Mouse (Mus musculus) retina, embryonic 14.5 days (tissue): ENCODE data around the gene Hspa12a.

Experiments used
- DNase-seq: peaks from one replicate; pipeline ENCODE4 v3.0.0-alpha.2; 2015; ENCODE audit warnings: low spot score

Gene Hspa12a

DNA sequence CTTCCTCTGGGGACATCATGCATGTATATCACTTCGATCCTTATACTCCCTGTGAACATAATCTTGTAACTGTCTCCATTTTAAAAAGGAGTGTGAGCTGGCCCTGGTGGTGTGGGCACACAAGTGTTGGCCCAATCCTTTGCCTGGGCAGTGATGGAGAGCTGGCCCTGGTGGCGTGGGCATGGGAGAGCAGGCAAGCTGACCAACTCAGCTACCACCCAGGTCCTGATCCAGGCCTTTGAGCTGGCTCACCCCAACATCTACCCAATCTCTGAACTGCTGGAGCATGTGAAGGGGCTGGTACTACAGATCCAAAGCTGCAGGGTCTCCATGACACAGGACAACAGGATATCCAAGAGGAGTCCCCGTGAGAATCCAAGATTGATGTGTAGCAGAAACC, 120.2 kb downstream of the Hspa12a start:
- DNase-seq: no peak

DNA sequence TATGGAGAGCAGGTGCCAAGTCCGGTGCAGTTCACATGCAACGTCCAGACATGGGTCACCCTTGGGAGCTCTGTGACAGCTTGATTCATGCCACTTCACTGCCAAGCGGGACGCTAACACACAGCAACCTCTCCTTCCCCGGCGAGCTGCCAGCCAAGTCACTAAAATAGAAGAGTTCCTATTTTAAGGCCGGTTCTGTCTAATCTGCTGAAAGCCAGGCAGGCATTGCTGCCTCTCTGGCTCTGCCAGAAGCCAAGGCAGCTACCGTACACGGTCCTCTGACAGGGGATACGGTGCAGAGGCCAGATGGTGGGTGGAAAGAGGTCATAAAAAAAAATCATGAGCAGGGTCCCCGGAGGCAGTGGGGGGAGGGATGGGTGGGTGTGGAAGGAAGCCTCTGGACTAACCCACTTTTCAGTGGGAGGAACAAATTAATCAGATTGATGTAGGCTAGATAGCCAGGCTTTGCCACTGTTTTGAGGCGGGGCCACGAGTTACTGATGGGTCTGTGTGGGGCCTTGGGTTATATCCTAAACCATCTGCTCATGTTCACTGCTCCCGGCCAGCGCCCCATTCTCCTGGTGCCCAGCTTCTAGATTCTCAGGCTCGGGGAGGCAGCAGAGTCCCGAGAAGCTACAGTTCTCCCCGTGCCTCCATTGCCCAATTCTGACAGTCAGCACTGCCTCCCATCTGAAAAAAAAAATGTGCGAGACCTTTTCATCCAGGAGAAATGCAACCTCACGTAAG, 120.8 kb downstream of the Hspa12a start:
- peak; percentile 75 for DNase-seq

DNA sequence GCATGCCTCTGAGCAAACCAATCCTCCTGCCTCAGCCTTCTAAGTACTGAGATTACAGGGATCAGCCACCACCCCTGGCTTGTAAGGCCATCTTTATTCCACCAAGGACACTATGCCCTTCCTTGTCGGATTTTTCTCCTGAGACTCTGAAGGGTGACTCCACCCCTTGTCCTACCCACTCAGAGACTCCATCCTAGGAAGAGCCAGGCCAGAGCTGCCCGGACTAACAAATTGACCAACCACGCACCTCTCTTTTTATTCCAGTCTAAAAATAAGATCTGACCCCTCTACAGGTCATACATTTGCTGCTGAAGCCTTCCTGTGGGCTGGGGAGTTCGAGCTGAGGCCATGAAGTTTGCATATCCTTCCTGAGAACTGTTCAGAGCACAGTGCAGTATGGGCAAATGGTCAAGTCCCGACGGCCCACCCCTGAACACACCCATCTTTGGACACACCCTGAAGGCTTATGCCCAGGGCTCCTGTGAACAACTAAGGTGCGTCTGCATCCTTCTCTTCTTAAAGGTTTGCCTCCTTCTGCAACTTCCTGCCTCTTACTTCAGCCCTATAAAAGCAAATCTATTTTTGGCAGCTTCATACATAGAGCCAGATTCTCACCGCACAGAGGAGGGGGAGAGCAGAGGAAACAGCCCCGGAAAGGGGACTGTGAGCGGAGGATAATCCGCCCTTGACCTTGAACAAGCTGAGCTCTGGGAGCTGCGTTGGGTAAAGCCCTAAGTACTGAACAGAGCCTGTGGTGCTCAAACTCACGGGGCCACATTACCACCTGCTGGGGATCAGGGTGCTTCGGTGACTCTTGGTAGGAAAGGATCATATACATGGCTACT, 124.7 kb downstream of the Hspa12a start:
- no peak for DNase-seq

DNA sequence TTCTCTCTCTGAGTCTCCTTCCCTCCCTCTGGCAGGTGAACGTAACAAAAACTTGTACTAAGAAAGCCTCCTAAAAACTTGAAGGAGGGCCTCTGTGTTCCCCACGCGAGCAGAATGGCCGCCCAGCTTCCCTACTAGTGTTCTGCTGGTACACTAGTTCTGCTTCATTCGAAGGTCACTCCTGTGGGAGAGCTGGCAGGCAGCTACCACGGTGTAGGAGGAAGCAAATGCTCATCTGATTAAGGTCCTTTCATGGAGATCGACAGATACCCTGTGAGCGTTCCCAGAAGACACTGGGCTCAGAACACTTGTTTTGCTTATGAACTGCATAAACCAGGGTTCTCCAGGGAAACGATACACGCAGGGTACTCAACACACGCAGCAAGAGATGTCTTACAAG, 126.1 kb downstream of the Hspa12a start:
- no peak for DNase-seq

DNA sequence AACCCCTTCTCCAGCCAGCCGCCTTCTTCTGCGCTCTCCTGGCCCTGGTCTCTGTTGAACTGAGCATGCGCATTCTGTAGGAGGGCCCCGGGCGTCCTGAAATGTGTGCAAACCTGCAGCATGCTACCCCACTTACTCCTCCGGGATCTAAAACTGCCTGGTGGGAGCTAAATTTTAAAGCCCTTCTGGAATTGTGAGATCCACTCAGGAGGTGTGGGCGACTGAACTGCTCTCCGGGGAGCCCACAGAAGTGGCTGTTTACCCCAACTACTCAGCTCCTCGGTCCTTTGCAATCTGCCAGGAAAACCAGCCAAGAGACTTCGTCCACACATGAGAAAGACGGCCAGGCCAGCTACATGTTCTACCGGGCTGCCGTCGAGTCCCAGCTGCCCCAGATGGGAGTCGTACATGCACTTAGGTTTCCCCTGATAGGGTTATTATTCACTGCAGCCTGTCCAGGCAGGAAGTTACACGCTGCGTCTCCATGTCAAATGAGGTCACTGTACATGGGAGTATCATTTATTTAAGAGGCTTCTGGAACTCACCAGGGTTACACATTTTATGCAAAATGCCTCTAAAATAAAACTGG, 126.9 kb downstream of the Hspa12a start:
- DNase-seq: no peak

DNA sequence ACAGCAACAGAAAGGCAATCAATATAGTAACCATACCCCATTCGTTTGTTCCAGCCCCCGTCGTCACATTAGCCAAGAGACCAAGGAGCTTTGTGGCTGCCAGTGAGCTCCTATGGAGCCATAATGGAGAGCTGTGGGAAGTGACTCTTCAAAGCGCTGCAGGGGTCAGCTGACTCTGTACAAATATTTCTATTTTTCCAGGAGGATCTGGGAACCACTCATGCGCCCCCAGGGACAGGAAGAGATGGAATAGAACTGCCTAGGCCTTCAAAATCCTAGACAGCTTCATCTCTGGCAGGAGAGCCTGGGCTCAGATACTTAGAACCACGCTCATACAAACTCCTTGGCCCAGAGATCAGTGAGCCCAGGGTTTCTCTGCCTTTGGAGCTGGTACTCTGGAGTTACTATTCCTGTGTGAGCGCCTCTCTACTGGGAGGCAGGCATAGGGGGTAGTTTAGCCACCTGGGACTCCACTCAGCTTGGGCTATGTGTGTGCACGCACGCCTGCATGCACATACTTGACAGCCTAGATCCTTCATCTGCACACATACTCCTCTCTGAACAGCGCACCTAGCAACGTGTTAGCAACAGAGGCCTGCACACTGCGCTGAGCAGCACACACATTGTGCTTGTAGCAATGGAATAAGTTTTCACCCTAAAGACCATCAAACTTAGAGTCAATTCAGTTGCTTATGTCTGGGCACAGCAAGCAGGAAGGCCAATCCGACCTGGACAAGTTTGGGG, 128.1 kb downstream of the Hspa12a start:
- DNase-seq: no peak

DNA sequence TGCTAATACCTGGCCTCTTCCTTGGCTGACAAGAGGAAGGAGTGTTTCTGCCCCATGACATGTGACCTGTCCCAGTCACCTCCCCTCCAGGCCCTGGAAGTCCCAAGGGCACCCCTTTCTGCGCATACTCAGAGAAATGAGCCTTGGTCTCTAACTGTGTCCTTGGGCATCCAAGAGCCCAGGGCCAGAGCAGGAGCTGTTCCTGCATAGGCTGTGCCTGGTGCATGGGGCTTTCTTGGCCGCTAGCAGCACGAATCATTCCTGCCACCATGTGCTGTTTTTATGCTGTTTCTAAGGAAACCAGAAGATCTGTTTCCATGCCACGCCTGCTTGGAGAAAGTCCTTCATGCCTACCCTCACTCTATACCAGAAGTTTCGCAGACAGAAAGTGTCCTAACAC, 132.9 kb downstream of the Hspa12a start:
- DNase-seq: no peak

DNA sequence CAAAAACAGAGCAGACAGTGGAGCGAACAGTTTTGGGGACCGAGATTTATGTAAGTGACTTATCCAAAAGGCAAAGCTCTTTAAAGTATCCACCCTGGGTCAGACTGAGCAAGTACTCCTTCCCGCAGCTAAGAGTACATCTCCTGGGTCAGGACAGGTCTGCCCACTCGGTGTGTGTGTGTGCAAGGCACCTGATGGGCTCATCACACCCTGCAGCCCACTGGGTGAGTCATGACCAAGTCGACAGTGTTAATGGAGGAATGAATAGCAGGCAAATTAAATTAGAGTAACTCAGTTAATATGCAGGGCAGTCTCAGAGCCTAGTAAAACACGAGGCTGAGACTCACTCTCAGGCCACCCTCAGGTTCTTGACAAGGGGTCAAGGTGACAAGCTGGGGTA, 134.6 kb downstream of the Hspa12a start:
- DNase-seq: no peak

DNA sequence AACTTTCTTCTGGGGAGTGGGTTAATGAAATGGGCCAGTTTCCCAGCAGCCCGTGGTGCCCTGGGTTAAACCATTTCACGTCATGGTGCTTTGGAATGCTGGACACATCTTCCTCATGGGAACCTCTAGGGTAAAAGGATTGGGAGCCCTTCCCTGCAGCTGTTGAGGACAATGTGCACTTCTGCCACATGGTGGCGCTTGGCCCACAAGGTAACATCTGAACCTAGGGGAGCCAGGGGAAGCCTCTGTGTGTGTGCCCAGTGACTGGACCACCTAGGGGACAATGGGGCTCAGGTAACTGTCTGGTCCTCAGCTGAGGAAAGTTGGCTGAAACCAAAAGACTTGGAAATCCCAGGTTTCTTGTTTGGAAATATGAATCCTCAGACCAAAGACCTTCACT, 137.1 kb downstream of the Hspa12a start:
- DNase-seq: peak; percentile 86

DNA sequence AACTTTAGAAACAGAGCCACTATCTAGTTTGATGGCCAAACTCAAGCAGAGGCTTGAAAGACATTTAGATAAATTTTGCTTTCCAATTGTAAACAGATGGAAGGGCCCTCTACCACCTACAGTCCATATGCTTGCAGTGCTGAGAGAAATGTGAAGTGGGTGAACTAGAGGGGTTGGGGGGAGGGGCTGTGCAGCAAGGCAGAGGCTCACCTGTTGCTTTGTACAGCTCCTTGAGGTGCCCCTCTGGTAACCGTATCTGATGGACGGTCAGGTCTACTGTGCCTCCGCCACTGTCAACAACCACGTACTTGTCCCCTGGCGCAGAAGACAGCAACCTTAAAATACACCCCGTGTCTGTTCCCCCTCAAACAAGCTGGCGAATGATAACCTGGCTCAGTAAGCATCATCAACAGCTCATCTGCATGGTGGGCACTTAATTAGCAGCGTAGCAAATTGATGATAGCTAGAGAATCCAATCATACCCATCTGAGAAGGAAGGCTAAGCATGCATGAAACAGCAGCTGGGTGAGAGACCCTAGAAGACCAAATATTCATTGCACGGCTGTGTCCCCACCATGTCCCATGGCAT, 138.2 kb downstream of the Hspa12a start:
- no peak for DNase-seq

DNA sequence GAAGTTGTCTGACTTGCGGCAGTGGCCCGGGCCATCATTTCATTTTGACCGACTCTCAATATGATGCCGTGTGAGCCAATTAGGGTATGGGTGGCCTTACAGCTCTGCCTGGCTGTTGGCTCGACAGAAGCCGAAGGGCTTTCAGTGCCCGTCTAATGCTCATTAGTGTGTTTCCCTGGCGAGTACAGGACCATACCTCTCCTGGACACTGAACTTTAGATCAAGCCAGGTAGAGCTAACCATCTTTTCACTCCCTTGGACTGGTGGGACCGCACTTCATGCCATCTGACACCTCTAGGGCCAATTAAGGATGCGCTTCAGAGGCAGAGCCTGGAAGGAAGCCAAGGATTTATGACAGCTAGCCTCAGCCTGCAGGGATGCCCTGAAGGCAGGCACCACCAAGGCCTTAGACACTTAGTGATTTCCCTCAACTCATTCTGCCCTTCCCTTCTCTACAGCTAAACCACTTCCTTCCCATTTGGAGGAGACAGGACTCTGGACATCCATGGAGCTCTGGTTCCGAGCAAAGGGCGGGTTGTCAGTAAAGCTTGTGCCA, 148.3 kb downstream of the Hspa12a start:
- peak; percentile 35 for DNase-seq

DNA sequence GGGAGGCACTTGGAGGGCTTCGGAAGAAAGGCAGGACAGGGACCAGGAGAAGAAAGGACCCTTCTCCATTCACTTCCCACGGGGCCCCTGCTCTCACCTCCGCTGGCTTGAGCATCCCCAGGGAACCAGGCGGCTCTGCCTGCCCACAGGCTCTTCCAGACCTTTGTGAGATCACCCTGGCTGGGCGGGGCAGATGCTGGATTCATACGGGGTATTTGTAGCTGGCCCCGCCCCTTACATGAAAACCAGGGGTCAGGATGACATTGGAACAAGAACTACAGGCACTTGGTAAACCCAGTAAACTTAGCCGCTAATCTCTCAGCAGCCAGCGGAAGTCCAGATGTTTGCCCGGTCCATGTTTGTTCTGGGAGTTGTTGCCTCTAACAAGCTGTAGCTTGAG, 149.2 kb downstream of the Hspa12a start, which contains the start of gene 1700019N19Rik:
Gene 1700019N19Rik (minus strand): TSS at position 178 of the 400 bp plus-strand sequence.
- DNase-seq: peak; percentile 23

DNA sequence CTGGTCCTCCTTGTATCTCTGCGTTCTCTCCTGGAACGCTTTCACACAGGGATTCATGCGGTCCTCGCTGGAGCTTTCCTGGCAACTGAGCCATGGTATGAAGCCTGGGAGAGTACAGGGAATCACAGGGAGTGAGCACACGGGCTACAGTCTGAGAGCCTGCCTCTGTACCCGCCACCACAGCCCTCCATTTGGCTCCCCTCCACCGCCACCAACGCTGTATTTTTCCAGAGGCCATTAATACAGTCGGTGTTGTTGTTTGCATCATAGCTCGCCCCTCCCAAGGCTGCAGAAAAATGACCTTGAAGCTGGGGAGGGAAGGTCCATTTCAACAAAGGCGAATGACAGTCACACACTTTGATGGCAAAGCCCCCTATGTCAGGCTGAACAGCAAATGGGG, 154.3 kb downstream of the Hspa12a start:
- DNase-seq: no peak

DNA sequence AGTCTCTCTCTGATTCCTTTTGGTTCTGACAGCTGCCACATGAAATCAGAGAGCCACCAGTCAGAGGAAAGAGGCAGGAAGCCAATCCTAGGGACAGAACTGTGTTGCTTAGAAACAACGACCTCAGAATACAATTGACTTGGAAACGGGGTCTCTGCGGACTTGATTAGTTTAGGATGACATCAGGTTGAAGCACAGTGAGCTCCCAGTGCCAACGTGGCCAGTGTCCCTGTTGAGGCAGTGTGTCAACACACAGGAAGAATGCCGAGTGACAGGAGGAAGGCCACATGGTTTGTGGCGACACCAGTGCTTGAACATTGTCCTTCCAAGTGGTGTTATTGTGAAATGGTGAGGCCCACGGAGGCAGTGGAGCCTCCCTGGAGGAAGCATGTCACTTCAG, 159.5 kb downstream of the Hspa12a start:
- peak; percentile 42 for DNase-seq

DNA sequence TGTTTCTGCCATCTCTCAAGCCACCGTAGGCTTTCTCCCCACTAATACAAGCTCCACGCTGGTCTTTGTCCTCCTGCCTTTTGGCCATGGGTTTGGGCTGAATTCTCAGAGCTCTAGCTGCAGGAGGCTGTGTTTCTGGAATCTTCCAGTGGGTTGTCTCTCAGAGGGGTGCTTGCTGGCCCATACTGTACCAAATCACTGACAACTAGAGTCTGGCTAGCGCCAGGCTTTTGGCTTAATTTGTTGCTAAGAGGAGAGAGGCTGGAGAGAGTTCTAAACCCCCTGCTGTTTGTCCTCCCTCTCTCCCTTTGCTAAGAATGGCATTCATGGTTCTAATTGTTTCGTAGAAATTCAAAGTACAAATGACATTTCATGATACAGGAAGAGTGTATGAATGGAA, 161.9 kb downstream of the Hspa12a start:
- peak; percentile 25 for DNase-seq

DNA sequence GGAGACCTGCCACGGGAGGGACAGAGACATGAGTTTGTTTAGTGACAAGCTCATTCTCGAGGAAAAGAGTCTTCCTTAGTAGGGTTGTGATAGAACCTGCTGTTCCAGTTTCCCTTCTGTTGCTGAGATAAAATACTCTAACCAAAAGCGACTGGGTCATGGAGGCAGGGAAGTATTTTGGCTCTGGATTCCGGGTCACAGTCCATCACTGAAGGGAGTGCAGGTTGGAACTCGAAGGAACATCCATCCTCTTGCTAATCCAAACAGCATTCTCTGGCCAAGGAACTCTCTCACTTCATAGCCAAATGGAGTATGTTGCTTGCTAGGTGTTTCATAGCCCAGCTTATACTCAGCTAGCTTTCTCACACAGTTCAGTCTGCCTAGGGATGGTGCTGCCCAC, 167.0 kb downstream of the Hspa12a start:
- DNase-seq: no peak

DNA sequence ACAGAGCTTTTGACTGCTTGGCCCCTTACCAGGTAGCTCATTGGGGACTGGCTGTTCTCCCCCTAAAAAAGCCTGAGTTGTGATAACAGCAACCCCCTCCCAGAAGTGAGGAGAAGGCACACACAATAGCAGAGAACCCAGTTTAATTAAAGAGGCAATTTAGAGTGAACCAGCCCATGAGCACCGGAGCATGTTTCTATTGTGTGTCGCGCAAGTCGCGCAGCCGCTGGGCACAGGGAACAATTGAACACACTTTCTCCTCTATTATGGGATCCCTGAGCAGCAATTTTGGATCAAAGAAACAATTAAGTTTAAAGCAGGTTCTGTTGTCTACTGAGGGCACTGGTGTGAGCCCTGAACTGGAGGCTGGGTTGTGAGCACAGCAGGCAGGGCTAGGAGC, 176.1 kb downstream of the Hspa12a start:
- peak; percentile 58 for DNase-seq

DNA sequence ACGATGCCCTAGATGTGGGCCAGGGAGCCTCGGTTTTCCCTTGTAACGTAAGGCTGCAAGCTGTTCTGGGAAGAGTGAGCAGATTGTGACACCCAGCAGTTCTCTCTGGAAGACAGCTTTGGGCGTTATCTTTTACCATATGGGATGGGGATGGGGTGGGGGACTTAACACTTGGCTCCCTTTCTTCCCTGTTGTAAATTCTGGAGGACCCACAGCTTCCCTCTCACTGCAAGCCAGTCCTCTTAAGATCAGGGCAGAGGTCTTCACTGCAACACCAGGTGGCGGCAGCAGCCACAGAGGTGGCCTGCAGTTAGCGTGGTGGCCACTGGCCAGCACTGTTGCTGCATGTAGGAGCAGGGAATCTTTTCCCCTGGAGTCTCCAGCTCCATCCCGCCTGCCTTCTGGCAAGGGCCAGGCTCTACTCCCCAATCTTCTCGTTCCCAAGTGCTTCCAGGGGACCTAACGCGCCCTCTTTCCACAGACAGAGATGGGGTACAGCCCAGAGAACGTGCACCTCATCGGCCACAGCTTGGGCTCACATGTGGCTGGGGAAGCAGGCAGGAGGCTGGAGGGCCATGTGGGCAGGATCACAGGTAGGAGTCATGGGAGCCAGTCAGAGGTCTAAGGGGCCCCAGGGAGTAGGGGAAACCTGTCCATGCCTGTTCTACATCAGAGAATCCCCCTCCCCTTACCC, 180.5 kb downstream of the Hspa12a start:
- peak; percentile 84 for DNase-seq

DNA sequence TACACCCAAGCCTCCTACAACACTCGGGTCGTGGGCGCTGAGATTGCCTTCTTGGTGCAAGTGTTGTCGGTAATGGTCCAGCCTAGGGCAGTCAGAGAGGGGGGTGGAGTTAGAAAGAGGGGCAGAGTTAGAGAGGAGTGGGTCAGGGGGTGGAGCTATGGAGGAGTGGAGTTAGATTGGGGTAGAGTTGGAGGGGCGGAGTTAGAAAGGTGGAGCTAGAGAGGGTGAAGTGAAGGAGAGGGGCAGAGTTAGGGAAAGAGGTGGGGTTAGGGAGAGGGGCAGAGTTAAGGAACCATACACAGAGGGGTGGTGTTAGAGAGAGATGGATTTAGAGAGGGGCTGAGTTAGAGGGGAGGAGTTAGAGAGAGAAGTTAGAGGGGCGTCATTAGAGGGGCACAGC, 181.1 kb downstream of the Hspa12a start:
- no peak for DNase-seq

DNA sequence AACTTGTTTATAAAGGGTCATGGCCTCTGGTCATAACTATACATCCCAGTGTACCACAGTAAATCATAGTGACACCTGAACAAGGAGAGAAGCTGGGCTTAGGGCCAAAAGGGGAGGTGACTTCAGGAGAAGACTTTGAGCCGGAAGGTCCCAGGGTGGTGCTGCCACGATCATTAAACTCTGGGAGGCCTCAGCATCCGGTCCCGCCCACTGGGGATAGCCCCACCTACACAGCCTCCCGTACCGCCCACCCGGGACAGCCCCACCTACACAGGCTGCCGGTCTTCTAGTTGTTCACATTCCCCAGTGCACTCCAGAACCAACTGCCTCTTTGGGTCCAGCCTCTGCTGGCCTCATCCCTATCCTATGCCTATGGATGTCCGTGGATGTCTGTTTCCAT, 184.0 kb downstream of the Hspa12a start, which contains the start of gene Pnliprp2:
Gene Pnliprp2 (plus strand): TSS at position 297 of the 400 bp plus-strand sequence.
- no peak for DNase-seq

DNA sequence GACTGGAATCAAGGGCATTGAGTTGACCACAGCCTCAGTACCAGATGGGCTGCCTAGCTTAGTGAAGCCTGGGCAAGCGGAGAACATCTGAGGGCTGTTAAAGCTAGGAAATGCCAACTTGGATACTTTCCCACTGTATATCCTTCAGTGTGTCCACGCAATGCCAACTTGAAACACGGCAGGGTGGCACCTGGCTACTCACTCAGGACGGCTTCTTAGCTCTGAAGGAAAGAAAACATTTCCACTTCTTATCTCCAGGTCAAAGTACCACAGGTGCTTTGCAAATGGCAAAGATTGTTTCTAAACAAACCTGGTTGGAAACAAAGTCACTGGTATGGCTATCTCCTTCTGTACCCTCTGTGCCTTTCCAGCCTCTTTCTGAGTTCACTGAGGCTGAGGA, 184.6 kb downstream of the Hspa12a start:
- no peak for DNase-seq
